Mouse (Mus musculus) cerebellum, adult 2 months (tissue): ENCODE measurements around the gene 5730522E02Rik. TPM values are rescaled to one million over a fixed set of nuclear protein-coding genes. Genes with fewer than 3 reads are reported as not detected.

Experiments used
- DNase-seq, 2 experiments: peaks; one replicate each; pipeline ENCODE4 v3.0.0; 2021
- H3K27ac ChIP-seq: fragments of 200-500 bp; 2 replicates; pipeline ENCODE4 v1.5.1; 2012; ENCODE audit warnings: low read length, control low read depth, inconsistent platforms; ENCODE audit not compliant: insufficient read depth
- H3K27me3 ChIP-seq: fragments of 200-500 bp; 2 replicates; pipeline ENCODE4 v1.6.1; 2012; ENCODE audit warnings: inconsistent platforms, mild to moderate bottlenecking, low read length, moderate library complexity; ENCODE audit not compliant: control insufficient read depth, insufficient read depth
- H3K4me1 ChIP-seq: fragments of 200-500 bp; 2 replicates; pipeline ENCODE4 v1.6.1; 2011; ENCODE audit warnings: low read length; ENCODE audit not compliant: control insufficient read depth, insufficient read depth
- H3K4me3 ChIP-seq: fragments of 200-500 bp; replicated peaks from 2 replicates; pipeline ENCODE3; 2011; ENCODE audit warnings: mild to moderate bottlenecking, low read depth, low read length, control low read depth; ENCODE audit not compliant: insufficient read depth
- CTCF ChIP-seq: fragments of 200-500 bp; IDR thresholded peaks from 2 replicates; pipeline ENCODE4 v1.5.1; 2011; ENCODE audit warnings: low read depth, mild to moderate bottlenecking, control low read depth, low read length, moderate library complexity, borderline replicate concordance; ENCODE audit not compliant: insufficient read depth
- POLR2A ChIP-seq: fragments of 200-500 bp; IDR thresholded peaks from 2 replicates; pipeline ENCODE4 v1.6.1; 2011; ENCODE audit warnings: low read length, control low read depth, borderline replicate concordance; ENCODE audit not compliant: insufficient read depth
- WGBS: fragments of 180-500 bp; shearing (Covaris S2); methylation state at CpG from one replicate; pipeline ENCODE4 v1.1.7; 2018; 5-methylcytosine and 5-hydroxymethylcytosine counted together
- polyA plus RNA-seq: library from polyadenylated mRNA; depleted of rRNA; stranded (reverse); fragments of >200 nt; gene quantifications from 2 replicates; pipeline ENCODE4 v1.2.3, GENCODE M21; 2012

5730522E02Rik gene
- polyA plus RNA-seq, 1 experiment = 1.4 TPM

DNA sequence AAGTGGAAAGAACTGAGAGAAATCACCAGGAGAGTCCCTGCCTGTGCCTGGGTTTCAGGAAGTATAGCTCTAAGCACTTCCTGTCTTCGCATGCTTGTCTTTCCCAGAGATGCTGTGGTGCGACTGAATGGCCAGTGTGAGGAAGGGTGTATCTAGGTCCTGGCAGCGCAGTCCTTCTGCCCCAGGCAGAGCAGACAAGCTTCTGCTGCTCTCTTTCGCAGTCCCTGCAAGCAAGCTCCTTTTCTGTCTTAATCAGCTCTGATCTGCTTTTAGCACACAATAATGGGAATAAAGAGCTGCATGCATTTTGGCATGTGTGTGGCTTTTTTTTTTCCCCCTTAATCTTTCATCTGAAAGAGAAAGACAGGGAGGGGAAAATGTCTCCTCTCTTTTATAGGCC, 338.2 kb downstream of the 5730522E02Rik start:
- WGBS = 80% methylated on average over 4 of the region's 4 CpGs
- Histone ChIP-seq H3K4me3 (no peak overlapping the region), H3K27ac (no peak overlapping the region), H3K4me1 (no peaks in the 10 kb centered on the region), H3K27me3 (no peaks in the 10 kb centered on the region)
- TF ChIP-seq CTCF (no peak), POLR2A (no peak)
- DNase-seq = peak in 1 of 2 experiments; percentile 8

DNA sequence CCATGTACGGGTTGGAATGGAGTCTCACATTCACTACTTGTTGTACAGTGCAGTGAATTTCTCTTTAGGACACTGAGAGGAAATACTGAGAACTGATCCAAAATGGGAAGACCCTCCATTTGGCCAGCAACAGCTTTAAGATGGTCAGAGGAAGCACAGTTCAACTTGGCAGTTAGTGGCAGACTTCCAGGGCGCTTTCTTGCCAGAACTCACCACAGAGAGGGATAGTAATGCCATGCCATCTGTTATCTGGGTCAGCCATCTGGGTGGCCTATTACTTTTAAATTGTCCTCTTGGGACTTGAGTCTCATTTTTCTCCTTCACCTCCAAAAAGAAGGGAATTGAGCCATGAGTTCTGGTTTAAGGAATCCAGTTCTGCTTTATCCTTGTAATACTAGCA, 344.3 kb downstream of the 5730522E02Rik start:
- 56% methylated on average over 2 of the region's 2 CpGs for WGBS
- no peak overlapping the region for H3K27ac ChIP-seq
- peaks cover 7% of the 10 kb centered on the region; the same call in 1 of the 2 replicates for H3K4me1 ChIP-seq
- H3K4me3 ChIP-seq = no peak overlapping the region
- TF ChIP-seq CTCF (no peak), POLR2A (no peak)
- no peaks in the 10 kb centered on the region; the same call in none of the 2 replicates for H3K27me3 ChIP-seq
- DNase-seq = peak; percentile 55 to 70

GRCm38 (mm10) chr11:25862686-25863085, 347.9 kb downstream of the 5730522E02Rik start:
- no peaks in the 10 kb centered on the region; the same call in none of the 2 replicates for H3K27me3 ChIP-seq
- H3K27ac ChIP-seq = no peak overlapping the region
- H3K4me1 ChIP-seq = peaks cover 7% of the 10 kb centered on the region; the same call in 1 of the 2 replicates
- peak; percentile 46 to 69 for DNase-seq
- WGBS = 10% methylated on average over 9 of the region's 9 CpGs
- H3K4me3 ChIP-seq = peak overlapping the region; percentile 55
- TF ChIP-seq POLR2A = no peak
- TF ChIP-seq CTCF = peak; percentile 86

GRCm38 (mm10) chr11:25856629-25857568, 353.7 kb downstream of the 5730522E02Rik start:
- Histone ChIP-seq H3K27me3 (no peaks in the 10 kb centered on the region; the same call in 1 of the 2 replicates), H3K27ac (no peak overlapping the region), H3K4me3 (no peak overlapping the region), H3K4me1 (no peaks in the 10 kb centered on the region)
- TF ChIP-seq CTCF (no peak), POLR2A (no peak)
- 66% methylated on average over 16 of the region's 16 CpGs for WGBS
- no peak for DNase-seq

GRCm38 (mm10) chr11:25855794-25856193, 354.8 kb downstream of the 5730522E02Rik start:
- DNase-seq = no peak
- WGBS = 10% methylated on average over 9 of the region's 9 CpGs
- no peaks in the 10 kb centered on the region for H3K4me1 ChIP-seq
- TF ChIP-seq POLR2A (no peak), CTCF (no peak)
- H3K27me3 ChIP-seq = no peaks in the 10 kb centered on the region; the same call in 1 of the 2 replicates
- H3K4me3 ChIP-seq = no peak overlapping the region
- no peak overlapping the region for H3K27ac ChIP-seq

GRCm38 (mm10) chr11:25854216-25854615, 356.3 kb downstream of the 5730522E02Rik start:
- H3K4me1 ChIP-seq = no peaks in the 10 kb centered on the region
- no peaks in the 10 kb centered on the region; the same call in 1 of the 2 replicates for H3K27me3 ChIP-seq
- no peak overlapping the region for H3K27ac ChIP-seq
- no peak for DNase-seq
- WGBS = 76% methylated on average over 10 of the region's 10 CpGs
- no peak for TF ChIP-seq CTCF
- TF ChIP-seq POLR2A = no peak
- H3K4me3 ChIP-seq = no peak overlapping the region

- H3K27me3 ChIP-seq = no peaks in the 10 kb centered on the region; the same call in 1 of the 2 replicates
- WGBS = 66% methylated on average over 5 of the region's 5 CpGs
- TF ChIP-seq POLR2A (no peak), CTCF (no peak)
- H3K4me3 ChIP-seq = no peak overlapping the region
- H3K27ac ChIP-seq = no peak overlapping the region
- DNase-seq = no peak
- no peaks in the 10 kb centered on the region for H3K4me1 ChIP-seq
These were observed 357.5 kb downstream of the 5730522E02Rik start for GRCm38 (mm10) chr11:25853032-25853431.
